Mouse (Mus musculus) granulocyte monocyte progenitor cell, adult 5-6 weeks (primary cell): Measurements from ENCODE around the gene Alyref. TPM values are rescaled to one million over a fixed set of nuclear protein-coding genes. Genes with fewer than 3 reads are reported as not detected.

Source experiments
- ATAC-seq: replicated peaks from 2 replicates; pipeline ENCODE4 v1.8.0; 2016; ENCODE audit warnings: mild to moderate bottlenecking, moderate TSS enrichment, inconsistent platforms; ENCODE audit not compliant: poor library complexity, severe bottlenecking
- total RNA-seq, 2 experiments: library from RNA; stranded (forward) in 1 of 2; stranded (reverse) in 1 of 2; fragments of 200-712, 200-1000 nt in 1 of 2; fragments of >200 nt in 1 of 2; fragmentation: Nextera tagmentation in 1 of 2; gene quantifications; 2 replicates each; pipeline ENCODE4 v1.2.3; 2014 to 2017

Gene Alyref
- 161 and 171 TPM in 2 replicates for total RNA-seq (2014; fragmentation: Nextera tagmentation)
- total RNA-seq (2017), result 315 and 430 TPM in 2 replicates

- peak; percentile 91 for ATAC-seq
These were observed at the start of gene Alyref, which contains the start of gene Anapc11 for GRCm38 (mm10) chr11:120598283-120598989. TSS of gene Alyref (minus strand) at chr11:120598365. TSS of gene Anapc11 (plus strand) at chr11:120598421.

GRCm38 (mm10) chr11:120647047-120647830, 49.1 kb upstream of the Alyref start:
- no peak for ATAC-seq

- peak; percentile 87 for ATAC-seq
These were observed 45.4 kb upstream of the Alyref start, which contains the start of gene Pycr1 for GRCm38 (mm10) chr11:120643601-120643987. TSS of gene Pycr1 (minus strand) at chr11:120643769.

- 0 out of 2 replicates have a peak, but pooled peaks have one; percentile 4 for ATAC-seq
These were observed 44.9 kb upstream of the Alyref start for GRCm38 (mm10) chr11:120642939-120643600.

- ATAC-seq, result peak; percentile 46; the same call in 1 of the 2 replicates
These were observed 43.7 kb upstream of the Alyref start for GRCm38 (mm10) chr11:120641869-120642268.

GRCm38 (mm10) chr11:120641255-120641654, 43.1 kb upstream of the Alyref start:
- no peak for ATAC-seq

GRCm38 (mm10) chr11:120634810-120635209, 36.6 kb upstream of the Alyref start:
- ATAC-seq, result no peak

- ATAC-seq, result peak; percentile 33
These were observed 35.6 kb upstream of the Alyref start, which contains the start of gene Mafg for GRCm38 (mm10) chr11:120633520-120634343. TSS of gene Mafg (minus strand) at chr11:120633600.

- ATAC-seq, result peak; percentile 26
These were observed 34.7 kb upstream of the Alyref start for GRCm38 (mm10) chr11:120632559-120633519.

- ATAC-seq, result no peak
These were observed 33.7 kb upstream of the Alyref start for GRCm38 (mm10) chr11:120631726-120632448.

- no peak for ATAC-seq
These were observed 32.9 kb upstream of the Alyref start for GRCm38 (mm10) chr11:120630881-120631725.

- ATAC-seq, result peak; percentile 61
These were observed 32.3 kb upstream of the Alyref start for GRCm38 (mm10) chr11:120630401-120630871.

- 0 out of 2 replicates have a peak, but pooled peaks have one; percentile 5 for ATAC-seq
These were observed 31.7 kb upstream of the Alyref start for GRCm38 (mm10) chr11:120629911-120630310.

GRCm38 (mm10) chr11:120629341-120629730, 31.2 kb upstream of the Alyref start:
- ATAC-seq, result peak; percentile 13

GRCm38 (mm10) chr11:120628601-120629340, 30.6 kb upstream of the Alyref start:
- no peak for ATAC-seq
